Mouse (Mus musculus) hindbrain, embryonic 14.5 days (tissue): ENCODE measurements around the gene Retsat. TPM values are rescaled to one million over a fixed set of nuclear protein-coding genes. Genes with fewer than 3 reads are reported as not detected.

Source experiments
- ATAC-seq: fragments of 200-750 bp; cut with Nextera tagmentation; 2 replicates; pipeline ENCODE4 v1.8.0; 2017; ENCODE audit warnings: moderate number of reproducible peaks, mild to moderate bottlenecking, moderate TSS enrichment, moderate library complexity; ENCODE audit not compliant: low FRiP score
- DNase-seq: peaks from one replicate; pipeline ENCODE4 v3.0.0-alpha.2; 2015; ENCODE audit warnings: low spot score
- H3K27ac ChIP-seq: fragments of 300-500 bp; sonication (generic); 2 replicates; pipeline ENCODE4 v1.5.1; 2014; ENCODE audit warnings: mild to moderate bottlenecking, moderate library complexity
- H3K27me3 ChIP-seq: fragments of 300-500 bp; sonication (generic); 2 replicates; pipeline ENCODE4 v1.6.1; 2014; ENCODE audit warnings: mild to moderate bottlenecking, low read length, mixed read lengths; ENCODE audit not compliant: control insufficient read depth, insufficient read depth
- H3K36me3 ChIP-seq: fragments of 300-500 bp; sonication (generic); replicated peaks from 2 replicates; pipeline ENCODE4 v1.6.1; 2014; ENCODE audit not compliant: control insufficient read depth, insufficient read depth
- H3K4me1 ChIP-seq: fragments of 300-500 bp; sonication (generic); replicated peaks from 2 replicates; pipeline ENCODE4 v1.6.1; 2014; ENCODE audit warnings: antibody characterized with exemption, low read length, mixed read lengths; ENCODE audit not compliant: control insufficient read depth, insufficient read depth
- H3K4me2 ChIP-seq: fragments of 300-500 bp; sonication (generic); replicated peaks from 2 replicates; pipeline ENCODE4 v1.6.1; 2014; ENCODE audit warnings: mild to moderate bottlenecking, moderate library complexity
- H3K4me3 ChIP-seq: fragments of 300-500 bp; sonication (generic); replicated peaks from 2 replicates; pipeline ENCODE4 v1.5.1; 2014; ENCODE audit warnings: mild to moderate bottlenecking, low read length
- H3K9ac ChIP-seq: fragments of 300-500 bp; sonication (generic); 2 replicates; pipeline ENCODE4 v1.6.1; 2014
- H3K9me3 ChIP-seq: fragments of 300-500 bp; sonication (generic); 2 replicates; pipeline ENCODE4 v1.6.1; 2016; ENCODE audit warnings: low read length; ENCODE audit not compliant: control insufficient read depth
- whole genome bisulfite sequencing: fragments of 180-500 bp; shearing (Covaris S2); extraction: QIAGEN DNeasy Blood & Tissue Kit; methylation state at CpG from one replicate; pipeline ENCODE4 v1.1.7; 2014; 5-methylcytosine and 5-hydroxymethylcytosine counted together
- polyA plus RNA-seq: library from polyadenylated mRNA; unstranded; fragments of >200 nt; fragmentation: Nextera tagmentation; extraction: Ambion mirVana; gene quantifications from 2 replicates; pipeline ENCODE4 v1.2.1, GENCODE M21; 2014

The Retsat gene
- polyA plus RNA-seq, 1 experiment from 2014 or later = 6.6 TPM

DNA sequence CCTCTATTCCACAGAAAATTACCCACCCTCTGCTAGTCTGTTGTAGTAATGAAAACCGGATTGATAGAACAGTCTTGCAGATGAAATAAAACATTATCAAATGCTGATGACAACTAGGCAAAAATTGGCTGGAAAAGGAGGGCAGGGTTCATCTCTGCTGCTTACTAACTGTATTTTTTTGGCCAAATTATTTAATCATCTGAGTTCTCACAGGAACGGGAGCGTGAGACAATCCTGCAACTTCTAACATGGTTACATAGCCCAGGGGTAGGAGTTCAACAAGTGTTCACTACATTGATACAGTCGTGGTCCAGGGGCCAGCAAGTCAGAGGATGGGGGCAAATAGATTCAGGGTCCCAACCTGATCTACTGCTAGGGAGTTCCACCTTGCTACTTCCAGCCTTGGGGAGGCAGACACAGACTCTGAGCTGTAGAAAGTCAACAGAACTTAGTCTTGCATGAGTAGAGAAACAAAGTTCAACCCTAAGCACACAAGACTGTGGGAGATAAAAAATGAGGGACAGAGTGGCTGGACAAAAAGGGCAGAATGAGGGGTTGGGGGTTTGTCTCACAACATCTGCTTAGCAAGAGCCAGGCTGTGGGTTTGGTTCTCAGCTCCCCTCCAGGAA lies 14.9 kb upstream of the Retsat start:
- Histone ChIP-seq H3K9ac (no peak overlapping the region), H3K4me1 (no peaks in the 10 kb centered on the region), H3K27me3 (no peaks in the 10 kb centered on the region), H3K4me3 (no peak overlapping the region), H3K36me3 (peaks cover 19% of the 10 kb centered on the region), H3K27ac (no peak overlapping the region), H3K4me2 (no peak overlapping the region), H3K9me3 (no peaks in the 10 kb centered on the region)
- DNase-seq = no peak
- 86% methylated on average over 4 of the region's 4 CpGs for WGBS
- no peak for ATAC-seq

- Histone ChIP-seq H3K9ac (no peak overlapping the region), H3K4me3 (no peak overlapping the region), H3K36me3 (peaks cover 19% of the 10 kb centered on the region), H3K4me2 (no peak overlapping the region), H3K9me3 (no peaks in the 10 kb centered on the region), H3K27me3 (no peaks in the 10 kb centered on the region), H3K4me1 (no peaks in the 10 kb centered on the region), H3K27ac (no peak overlapping the region)
- no peak for DNase-seq
- ATAC-seq = no peak
- 85% methylated on average over 11 of the region's 11 CpGs for WGBS
These were observed 14.1 kb upstream of the Retsat start for GRCm38 (mm10) chr6:72584154-72584553.

DNA sequence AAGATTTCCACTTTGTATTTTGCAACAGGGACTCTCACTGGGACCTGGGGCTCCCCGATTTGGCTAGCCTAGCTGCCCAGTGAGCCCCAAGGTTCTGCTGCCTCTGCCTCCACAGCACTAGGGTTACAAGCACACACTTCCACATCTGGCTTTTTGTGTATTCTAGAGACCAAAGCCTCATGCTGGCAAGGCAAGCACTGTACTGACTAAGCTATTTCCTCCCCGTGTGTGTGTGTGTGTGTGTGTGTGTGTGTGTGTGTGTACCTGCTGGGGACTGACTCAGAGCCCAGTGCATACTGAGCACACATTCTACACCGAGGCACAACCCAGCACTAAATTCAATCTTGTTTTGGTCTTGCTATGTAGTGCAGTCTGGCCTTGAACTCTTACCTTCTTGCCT lies 11.6 kb upstream of the Retsat start:
- DNase-seq (no peak), ATAC-seq (no peak)
- Histone ChIP-seq H3K27me3 (no peaks in the 10 kb centered on the region), H3K4me2 (no peak overlapping the region), H3K4me3 (no peak overlapping the region), H3K36me3 (0 out of 2 replicates have a peak, but pooled peaks cover 7% of the 10 kb centered on the region), H3K9ac (no peak overlapping the region), H3K27ac (no peak overlapping the region), H3K9me3 (no peaks in the 10 kb centered on the region), H3K4me1 (no peaks in the 10 kb centered on the region)
- 76% methylated on average over 3 of the region's 3 CpGs for WGBS

DNA sequence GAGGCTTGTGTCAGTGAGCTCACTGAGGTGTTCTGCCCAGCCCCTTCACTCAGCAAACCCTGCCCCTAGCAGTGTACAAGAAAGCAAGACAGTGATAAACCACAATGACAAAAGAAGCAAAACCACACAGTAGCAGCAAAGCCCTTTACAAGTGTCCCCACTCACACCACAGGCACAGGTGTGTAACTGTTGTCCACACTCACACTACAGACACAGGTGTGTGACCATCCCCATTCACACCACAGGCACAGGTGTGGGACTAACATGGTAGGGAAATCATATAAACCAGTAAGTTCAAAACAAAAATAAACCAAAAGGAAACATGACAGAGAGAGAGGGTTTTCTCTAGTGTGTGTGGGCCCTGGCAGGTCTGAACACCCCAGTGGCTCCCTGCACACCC lies 10.0 kb upstream of the Retsat start:
- no peak overlapping the region for H3K27ac ChIP-seq
- no peaks in the 10 kb centered on the region for H3K4me1 ChIP-seq
- H3K4me2 ChIP-seq = no peak overlapping the region
- H3K9me3 ChIP-seq = no peaks in the 10 kb centered on the region
- 0 out of 2 replicates have a peak, but pooled peaks cover 7% of the 10 kb centered on the region for H3K36me3 ChIP-seq
- DNase-seq (no peak), ATAC-seq (no peak)
- no peak overlapping the region for H3K9ac ChIP-seq
- no peaks in the 10 kb centered on the region for H3K27me3 ChIP-seq
- no peak overlapping the region for H3K4me3 ChIP-seq

- no peaks in the 10 kb centered on the region for H3K27me3 ChIP-seq
- H3K9ac ChIP-seq = no peak overlapping the region
- no peak overlapping the region for H3K27ac ChIP-seq
- H3K4me2 ChIP-seq = no peak overlapping the region
- no peaks in the 10 kb centered on the region for H3K4me1 ChIP-seq
- ATAC-seq = no peak
- no peak for DNase-seq
- no peaks in the 10 kb centered on the region for H3K9me3 ChIP-seq
- H3K36me3 ChIP-seq = 0 out of 2 replicates have a peak, but pooled peaks cover 7% of the 10 kb centered on the region
- no peak overlapping the region for H3K4me3 ChIP-seq
These were observed 8.2 kb upstream of the Retsat start for GRCm38 (mm10) chr6:72590111-72590510.

GRCm38 (mm10) chr6:72593011-72593803 lies 5.1 kb upstream of the Retsat start:
- ATAC-seq (no peak), DNase-seq (no peak)
- H3K27ac ChIP-seq = no peak overlapping the region
- H3K9ac ChIP-seq = no peak overlapping the region
- no peaks in the 10 kb centered on the region for H3K36me3 ChIP-seq
- H3K4me1 ChIP-seq = peaks cover 8% of the 10 kb centered on the region; the same call in 1 of the 2 replicates
- H3K9me3 ChIP-seq = no peaks in the 10 kb centered on the region
- no peak overlapping the region for H3K4me3 ChIP-seq
- H3K4me2 ChIP-seq = no peak overlapping the region
- H3K27me3 ChIP-seq = no peaks in the 10 kb centered on the region
- 81% methylated on average over 6 of the region's 6 CpGs for WGBS

DNA sequence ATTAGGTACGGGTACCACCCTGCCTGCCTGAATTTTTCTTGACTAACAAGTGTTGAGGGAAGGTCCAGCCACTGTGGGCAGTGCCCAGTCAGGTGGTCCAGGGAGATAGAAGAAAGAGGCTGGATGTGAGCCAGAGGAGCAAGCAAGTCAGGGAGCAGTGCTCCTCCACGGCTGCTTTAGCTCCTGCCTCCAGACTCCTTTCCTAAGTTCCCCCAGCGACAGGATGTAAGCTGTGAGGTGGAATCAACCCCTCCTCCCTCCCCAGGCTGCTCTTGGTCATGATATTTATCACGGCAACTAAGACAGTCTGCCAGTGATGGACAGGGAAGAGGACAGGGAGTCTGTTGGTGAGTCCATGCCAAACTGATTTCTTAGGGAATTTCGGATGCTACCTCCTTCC lies 4.4 kb upstream of the Retsat start:
- H3K9ac ChIP-seq = no peak overlapping the region
- ATAC-seq (no peak), DNase-seq (no peak)
- H3K4me2 ChIP-seq = no peak overlapping the region
- no peak overlapping the region for H3K27ac ChIP-seq
- H3K36me3 ChIP-seq = no peaks in the 10 kb centered on the region
- 76% methylated on average over 5 of the region's 5 CpGs for WGBS
- H3K9me3 ChIP-seq = no peaks in the 10 kb centered on the region
- no peaks in the 10 kb centered on the region for H3K27me3 ChIP-seq
- H3K4me1 ChIP-seq = peaks cover 12% of the 10 kb centered on the region; the same call in 1 of the 2 replicates
- no peak overlapping the region for H3K4me3 ChIP-seq

DNA sequence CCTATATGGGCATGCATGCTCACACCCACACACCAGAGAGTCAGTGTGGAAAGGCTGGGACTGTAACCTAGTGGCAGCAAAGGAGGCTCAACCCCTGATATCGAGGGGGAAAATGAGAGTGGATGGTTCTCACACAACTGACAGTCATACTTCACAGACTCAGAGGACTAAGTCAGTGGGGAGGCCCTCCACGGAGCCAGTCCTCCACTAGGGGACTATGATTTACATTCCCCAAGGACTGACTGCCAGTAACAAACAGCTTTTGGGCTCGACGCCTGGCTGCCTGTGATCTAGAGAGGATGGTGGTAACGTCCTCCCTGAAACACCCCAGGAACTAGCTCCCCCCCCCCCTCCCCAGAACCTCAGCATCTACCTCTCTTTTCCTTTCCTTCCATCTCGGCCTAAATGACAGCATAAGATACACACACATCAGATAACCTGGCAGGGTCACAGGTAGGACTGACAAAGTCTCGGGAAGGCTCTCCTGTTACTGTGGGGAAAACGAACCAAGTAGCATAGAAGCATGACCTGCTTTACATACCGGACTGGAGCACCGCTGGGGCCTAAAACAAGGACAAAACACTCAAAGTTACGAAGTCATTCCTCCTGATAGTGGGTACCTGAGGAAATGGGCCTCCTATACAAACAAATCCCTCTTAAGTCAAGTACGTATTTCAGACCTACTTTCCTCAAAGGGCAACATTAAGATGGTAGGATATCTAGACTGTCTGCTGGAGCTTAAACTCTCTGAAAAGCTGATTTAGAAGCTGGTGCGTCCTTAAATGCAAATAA lies 996 bp upstream of the Retsat start:
- ATAC-seq (no peak), DNase-seq (no peak)
- 52% methylated on average over 13 of the region's 13 CpGs for WGBS
- Histone ChIP-seq H3K9me3 (no peaks in the 10 kb centered on the region), H3K4me3 (peak overlapping the region; percentile 59), H3K27ac (no peak overlapping the region), H3K4me1 (peaks cover 15% of the 10 kb centered on the region; the same call in 1 of the 2 replicates), H3K36me3 (no peaks in the 10 kb centered on the region), H3K9ac (peak overlapping the region; percentile 70), H3K27me3 (no peaks in the 10 kb centered on the region), H3K4me2 (peak overlapping the region; percentile 81)
